Mouse (Mus musculus) CD4-positive, CD25-positive, alpha-beta regulatory T cell, adult 4 months (primary cell): ENCODE results near the gene Gm10134. TPM values are rescaled to one million over a fixed set of nuclear protein-coding genes. Genes with fewer than 3 reads are reported as not detected.
A peak's percentile ranks its signal among the peaks of the same experiment; 100 is the strongest.
"Not testable (repeated sequence)": the region's sequence is repeated elsewhere in the genome, so short reads cannot be mapped to it uniquely, and the experiment has no call there.

Source experiments
- ATAC-seq: one replicate; pipeline ENCODE4 v1.8.0; 2017
- polyA plus RNA-seq, 2 experiments: library from polyadenylated mRNA; unstranded; fragments of 100-300 nt; shearing (Covaris generic); gene quantifications; one replicate each; pipeline ENCODE4 v1.2.1; 2017

Gene Gm10134
- polyA plus RNA-seq, 2 experiments from 2014 or later: not detected

DNA sequence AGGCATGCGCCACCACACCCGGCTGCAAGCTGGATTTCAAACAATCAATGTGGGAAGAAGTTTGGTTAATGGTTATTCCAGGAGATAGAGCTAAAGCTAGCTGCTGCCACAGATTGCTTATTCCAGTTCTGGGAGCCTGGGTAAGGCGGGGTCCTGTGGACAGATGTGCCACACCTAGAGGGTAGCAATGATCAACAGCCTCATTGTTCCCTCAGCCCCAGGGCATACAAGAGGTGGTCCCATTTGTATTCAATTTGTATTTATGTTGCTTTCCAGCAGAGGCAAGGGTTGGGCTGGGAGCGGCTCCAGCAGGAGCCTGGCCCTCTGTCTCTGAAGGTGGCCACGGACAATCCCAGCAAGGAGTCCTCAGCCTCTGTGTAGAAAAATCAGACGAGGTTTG, 396 bp downstream of the Gm10134 start:
- ATAC-seq: no peak

DNA sequence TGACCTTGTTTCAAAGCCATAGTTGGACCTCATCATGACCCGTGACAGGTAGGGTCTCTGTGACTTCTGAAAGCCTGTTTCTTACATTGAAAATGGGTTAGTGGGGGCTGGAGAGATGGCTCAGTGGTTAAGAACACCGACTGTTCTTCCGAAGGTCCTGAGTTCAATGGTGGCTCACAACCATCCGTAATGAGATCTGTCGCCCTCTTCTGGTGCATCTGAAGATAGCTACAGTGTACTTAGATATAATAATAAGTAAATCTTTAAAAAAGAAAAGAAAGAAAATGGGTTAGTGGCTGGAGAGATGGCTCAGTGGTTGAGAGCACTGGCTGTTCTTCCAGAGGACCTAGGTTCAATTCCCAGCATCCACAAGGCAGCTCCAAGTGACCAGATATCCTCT, 5.7 kb downstream of the Gm10134 start:
- ATAC-seq: not testable (repeated sequence)

- ATAC-seq: peak; percentile 26
These were observed 7.0 kb downstream of the Gm10134 start, which contains the start of gene Ralgds for GRCm38 (mm10) chr2:28512798-28513401. Gene Ralgds (plus strand): TSS chr2:28513125.

DNA sequence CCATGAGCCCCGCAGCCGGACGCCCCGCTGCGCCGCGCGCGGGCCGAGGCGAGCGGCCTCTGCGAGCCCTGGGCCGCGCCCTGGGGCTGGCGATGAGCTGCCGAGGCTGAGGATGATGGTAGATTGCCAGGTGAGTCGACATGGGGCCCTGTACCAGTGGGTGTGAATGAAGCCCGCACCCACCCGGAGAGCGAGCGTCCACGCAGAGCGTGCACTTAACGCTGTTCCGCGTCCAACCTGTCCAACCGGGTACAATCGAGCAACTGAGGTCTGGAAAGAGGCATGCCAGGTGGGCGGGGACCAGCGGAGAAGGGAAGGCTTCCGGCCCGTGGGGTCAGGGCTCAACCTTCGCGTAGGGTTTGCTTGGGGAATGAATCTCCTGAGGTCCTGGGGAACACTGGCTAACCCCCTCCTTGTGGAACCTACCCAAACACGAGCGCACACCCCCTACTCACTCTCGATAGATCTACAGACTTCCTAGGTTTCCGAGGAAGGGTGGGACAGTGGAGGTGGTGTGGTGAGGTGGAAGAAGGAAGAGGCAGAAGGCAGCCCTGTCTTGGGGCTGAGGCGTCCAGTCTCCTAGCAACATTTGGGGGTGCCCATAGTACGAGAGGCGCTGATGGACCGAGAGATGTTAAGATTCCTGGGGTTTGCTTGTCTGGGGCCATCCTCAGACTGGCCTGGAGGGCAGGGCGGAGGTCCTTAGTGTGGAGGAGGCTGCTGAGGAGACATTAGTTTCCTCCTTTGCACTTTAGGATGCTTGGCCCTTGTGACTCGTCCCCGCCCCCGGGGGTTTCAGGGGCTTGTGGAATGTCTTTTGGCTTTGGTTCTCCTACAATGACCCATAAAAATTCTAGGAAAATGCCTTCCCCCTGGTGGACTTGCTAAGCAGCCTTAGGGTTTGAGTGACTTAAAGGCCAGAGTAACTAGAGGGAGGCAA, 7.8 kb downstream of the Gm10134 start:
- no peak for ATAC-seq

DNA sequence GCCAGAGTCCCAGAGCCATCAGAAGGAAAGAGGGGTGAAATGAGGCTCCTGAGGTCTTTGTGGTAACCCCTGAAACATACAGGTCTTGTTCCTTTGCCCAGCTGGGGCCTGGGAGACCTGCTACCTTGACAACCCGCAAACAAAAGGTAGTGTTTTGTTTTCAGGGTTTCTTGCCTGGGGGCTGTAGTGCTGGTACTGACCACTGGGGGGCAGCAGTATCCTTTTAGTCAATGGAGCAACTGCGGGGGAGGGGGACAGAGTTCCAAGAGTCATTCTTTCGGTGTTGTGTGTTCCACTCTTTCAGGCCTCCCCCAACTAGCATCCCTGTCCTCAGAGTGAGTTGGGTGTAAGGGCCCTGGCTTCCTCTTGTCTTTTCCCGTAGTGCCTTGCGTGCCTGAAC, 8.6 kb downstream of the Gm10134 start:
- peak; percentile 37 for ATAC-seq

DNA sequence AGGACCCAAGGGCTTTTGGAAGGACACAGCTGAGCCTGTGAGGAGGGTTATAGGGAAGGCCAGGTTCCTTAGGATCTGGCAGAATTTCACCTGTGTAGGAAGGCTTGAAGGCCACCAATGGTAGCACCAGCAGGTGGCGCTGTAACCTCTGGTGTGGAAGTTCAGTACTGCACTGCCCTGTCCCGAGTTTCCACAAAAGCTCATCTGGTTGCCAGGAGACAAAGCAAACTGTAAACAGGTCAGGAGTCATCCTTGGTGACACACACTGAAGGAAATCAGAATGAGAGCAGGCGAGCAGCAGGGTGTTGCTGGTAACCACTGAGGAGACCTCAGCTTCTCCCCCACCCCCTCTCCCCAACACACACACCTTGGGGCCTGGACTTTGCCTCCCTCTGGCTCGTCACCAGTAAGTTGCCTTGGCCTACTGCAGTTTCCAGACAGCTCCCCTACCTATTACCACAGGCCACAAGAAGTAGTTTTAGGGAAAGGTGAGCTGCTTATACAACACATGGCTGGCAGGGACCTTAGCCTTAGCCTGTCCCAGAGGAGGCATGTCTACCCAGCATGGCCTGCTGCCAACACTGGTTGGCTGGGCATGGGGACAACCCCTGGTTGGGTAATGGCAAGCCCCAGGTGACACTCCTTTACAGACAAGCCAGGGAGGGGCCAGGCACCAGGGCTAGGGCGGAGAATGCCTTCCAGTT, 11.5 kb downstream of the Gm10134 start:
- peak; percentile 63 for ATAC-seq

DNA sequence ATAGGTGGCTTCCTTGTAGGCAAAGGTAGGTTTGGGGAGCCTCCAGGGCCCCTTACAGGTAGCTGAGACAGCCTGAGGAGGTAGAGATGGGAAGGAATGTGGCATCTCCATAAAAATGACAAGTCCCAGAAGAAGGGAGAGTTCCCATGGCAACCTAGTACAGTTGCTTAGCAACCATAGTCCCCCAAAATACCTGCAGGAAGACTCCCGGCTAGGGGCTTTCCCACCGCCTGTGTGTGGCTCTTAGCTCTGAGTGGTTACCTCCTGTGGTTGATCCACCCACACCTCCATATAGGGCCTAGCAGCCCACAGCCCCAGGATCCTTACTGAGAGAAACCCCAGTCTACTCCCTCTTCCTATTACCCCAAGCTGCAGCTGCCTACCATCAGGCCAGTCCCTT, 12.3 kb downstream of the Gm10134 start:
- peak; percentile 80 for ATAC-seq

GRCm38 (mm10) chr2:28520581-28520980, 14.7 kb downstream of the Gm10134 start:
- ATAC-seq: no peak

GRCm38 (mm10) chr2:28521571-28522151, 15.8 kb downstream of the Gm10134 start:
- ATAC-seq: no peak

GRCm38 (mm10) chr2:28522166-28522565, 16.3 kb downstream of the Gm10134 start:
- no peak for ATAC-seq

DNA sequence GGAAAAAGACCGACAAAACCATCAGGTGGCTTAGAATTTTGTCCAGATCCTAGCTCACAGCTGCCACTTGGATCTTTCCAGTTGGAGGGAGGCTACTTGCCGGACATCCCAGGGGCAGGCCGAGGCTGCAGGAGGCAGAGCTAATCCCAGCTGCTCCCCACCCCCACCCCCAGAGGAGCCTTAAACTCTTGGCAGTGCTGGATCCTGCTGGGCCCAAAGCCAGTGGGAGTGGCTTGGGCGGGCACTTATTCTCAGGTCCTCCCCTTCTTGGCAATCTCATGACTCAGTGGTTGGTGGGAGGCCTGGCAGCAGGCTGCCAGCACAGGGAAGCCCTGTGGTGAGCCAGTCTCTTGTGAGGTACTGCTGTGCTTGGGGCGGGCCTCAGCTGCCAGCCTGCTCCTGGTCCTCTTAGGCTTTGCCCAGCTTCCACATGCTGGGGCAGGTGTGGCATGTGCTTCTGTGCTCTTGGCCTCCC, 17.8 kb downstream of the Gm10134 start:
- ATAC-seq: no peak

- ATAC-seq: no peak
These were observed 18.5 kb downstream of the Gm10134 start for GRCm38 (mm10) chr2:28524406-28524805.

DNA sequence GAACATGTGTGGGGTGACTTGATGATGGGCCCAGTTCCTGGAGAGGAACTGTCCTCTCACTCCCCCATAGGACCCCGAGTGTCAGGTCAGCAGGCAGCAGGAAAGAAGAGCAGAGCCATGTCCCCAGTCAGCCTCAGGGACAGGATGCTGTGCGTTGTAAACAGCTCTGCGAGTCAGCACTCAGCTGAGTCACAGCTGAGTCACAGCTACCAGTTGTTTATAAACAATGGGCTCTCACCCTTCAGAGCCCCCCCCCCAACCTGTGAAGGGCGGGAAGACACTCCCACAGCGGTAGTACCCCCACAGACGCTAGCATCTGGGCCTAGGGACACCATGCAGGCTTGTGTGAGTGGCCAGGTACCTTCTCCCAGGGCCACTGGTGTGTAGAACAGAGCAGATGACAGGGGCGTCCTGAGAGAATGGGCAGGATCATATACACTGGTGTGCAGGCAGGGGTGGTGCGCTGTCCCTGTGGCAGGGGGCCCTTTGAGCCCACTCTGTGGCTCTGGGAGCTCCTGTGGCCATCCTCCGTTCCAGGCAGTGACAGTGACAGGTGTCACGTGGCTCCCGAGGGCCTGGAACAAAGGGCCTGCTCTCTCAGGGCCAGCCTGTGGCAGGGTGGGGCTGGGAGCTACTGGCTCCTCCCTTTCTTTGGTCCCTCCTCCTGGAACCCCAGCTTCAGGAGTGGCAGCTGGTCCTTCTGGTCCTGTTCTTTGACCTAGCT, 19.5 kb downstream of the Gm10134 start:
- ATAC-seq: peak; percentile 78

- peak; percentile 63 for ATAC-seq
These were observed 20.3 kb downstream of the Gm10134 start for GRCm38 (mm10) chr2:28525943-28526876.

- ATAC-seq: no peak
These were observed 21.8 kb downstream of the Gm10134 start for GRCm38 (mm10) chr2:28527436-28528353.

DNA sequence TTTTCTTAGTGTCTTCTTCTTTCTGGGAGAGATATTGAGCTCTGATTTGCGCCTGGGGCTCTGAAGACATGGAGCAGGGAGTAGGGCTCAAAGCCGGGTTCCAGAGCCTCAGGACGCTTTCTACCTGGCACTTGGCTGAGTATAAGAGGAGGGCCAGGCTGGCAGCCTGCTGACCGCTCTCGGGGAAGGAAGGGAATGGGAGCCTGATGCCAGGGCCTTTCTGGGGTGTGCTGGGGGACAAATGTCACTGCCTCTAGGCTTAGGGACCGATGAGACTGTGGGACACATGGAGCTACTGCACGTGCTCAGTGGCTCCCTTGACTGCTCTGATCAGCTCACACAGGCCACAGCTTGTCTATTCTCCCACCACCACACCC, 22.4 kb downstream of the Gm10134 start:
- ATAC-seq: no peak

GRCm38 (mm10) chr2:28529856-28530255, 24.0 kb downstream of the Gm10134 start:
- no peak for ATAC-seq

DNA sequence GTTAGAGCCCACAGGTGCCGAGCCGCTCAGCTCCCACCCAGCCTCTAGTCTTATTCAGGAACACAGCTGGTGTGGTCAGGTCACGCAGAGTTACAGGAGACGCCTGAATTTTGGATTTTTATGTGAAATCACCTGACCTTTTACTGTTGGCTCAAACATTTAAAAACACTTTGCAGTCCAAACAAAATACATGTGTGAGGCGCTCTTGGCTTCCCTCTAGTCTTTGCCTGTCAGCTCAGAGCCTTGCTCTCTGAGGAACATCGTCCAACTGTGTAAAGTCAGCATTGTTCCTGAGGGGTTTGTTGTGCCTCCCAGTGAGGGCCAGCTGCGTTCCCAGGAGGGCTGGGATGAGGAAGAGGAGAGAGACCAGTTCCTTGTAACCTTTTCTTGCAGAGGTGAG, 24.4 kb downstream of the Gm10134 start:
- no peak for ATAC-seq

DNA sequence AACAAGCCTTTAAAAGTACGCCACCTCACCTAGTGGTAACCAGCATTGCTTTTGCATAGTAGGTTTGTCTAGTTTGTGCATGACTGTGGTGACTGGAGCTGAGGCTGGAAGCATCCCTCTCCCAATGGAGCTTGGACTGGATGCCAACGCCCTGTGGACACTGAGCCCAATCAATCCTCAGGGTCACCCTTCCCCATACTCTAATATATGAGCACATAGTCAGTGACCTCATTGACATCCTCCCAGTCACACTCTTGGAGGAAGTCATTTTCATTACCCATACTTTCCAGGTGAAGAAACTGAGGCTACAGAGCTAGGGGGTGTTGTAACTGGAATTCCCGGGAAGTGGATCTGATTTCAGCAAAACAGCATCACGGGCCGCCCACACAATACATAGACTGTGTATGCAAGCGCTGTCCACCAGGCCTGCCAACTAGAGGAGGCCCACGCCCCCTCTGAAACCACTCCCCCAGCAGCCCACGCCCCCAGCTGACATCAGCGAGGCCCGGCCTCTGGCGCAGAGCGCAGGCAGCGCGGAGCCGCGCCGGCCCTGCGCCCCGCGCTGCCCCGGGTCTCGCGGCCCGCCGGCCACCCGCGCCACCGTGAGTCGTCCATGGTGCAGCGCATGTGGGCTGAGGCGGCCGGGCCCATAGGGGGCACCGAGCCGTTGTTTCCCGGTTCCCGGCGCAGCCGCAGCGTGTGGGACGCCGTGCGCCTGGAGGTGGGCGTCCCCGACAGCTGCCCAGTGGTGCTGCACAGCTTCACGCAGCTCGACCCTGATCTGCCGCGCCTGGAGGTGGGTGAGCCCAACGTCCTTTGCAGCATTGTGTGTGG, 27.3 kb downstream of the Gm10134 start:
- peak; percentile 91 for ATAC-seq
